Mouse (Mus musculus) frontal cortex, postnatal 25 days (tissue): ENCODE results near the gene Sinhcaf.
"Not testable (repeated sequence)": the region's sequence is repeated elsewhere in the genome, so short reads cannot be mapped to it uniquely, and the experiment has no call there.

ENCODE experiments used
- DNase-seq, 2 experiments: peaks; one replicate each; pipeline ENCODE4 v3.0.0; 2022; ENCODE audit warnings: low spot score in 2 of 2

Gene Sinhcaf

DNA sequence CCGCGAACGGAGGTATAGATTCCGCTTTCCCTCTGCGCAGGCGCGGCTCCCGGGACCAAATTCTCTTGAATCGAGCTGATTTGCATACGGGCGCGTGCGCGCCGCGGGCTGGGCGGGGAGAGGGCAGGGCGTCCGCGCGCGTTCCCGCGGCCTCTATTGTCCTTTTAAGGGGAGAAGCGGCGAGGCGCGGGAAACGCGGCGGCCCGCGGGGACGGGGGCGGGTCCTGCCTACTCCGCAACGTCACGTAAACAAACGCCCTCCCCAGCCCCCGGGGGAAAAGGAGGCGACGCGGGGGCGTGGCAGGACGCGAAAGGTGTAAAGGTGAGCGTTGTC is at the start of gene Sinhcaf:
Gene Sinhcaf (minus strand): TSS at position 59 of the 334 bp plus-strand sequence.
- DNase-seq, result peak; percentile 88 to 90

DNA sequence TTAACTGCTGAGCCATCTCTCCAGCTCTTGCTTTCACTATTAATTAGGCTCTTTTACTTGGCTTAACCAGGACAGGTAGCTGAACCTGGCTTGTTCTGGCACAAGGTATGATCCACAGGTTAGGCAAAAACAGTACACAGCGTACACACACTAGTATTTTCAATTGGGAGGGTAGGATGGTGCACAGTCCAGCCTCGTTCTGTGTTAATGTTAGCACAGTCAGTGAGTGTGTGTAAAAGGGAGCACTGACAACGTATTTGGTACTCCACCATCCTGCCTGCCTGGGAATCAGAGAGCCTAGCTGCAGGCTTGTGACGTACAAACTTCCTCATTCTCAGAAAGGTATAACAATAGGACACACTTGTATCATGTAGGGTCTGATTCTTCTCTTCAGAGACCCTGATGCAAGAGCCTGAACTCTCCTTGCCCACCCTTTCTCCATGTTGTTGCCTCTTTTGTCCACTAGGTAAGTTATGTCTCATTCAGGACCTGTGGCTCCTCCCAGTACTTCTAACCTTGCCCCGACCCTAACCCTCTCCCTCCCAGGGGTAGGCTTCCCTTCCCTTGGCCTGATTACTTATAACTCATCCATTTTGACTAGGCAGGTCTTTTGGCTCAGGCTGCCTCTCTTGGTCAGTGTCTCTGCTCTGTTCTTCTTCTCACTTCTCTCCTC is 48.2 kb upstream of the Sinhcaf start:
- no peak for DNase-seq

DNA sequence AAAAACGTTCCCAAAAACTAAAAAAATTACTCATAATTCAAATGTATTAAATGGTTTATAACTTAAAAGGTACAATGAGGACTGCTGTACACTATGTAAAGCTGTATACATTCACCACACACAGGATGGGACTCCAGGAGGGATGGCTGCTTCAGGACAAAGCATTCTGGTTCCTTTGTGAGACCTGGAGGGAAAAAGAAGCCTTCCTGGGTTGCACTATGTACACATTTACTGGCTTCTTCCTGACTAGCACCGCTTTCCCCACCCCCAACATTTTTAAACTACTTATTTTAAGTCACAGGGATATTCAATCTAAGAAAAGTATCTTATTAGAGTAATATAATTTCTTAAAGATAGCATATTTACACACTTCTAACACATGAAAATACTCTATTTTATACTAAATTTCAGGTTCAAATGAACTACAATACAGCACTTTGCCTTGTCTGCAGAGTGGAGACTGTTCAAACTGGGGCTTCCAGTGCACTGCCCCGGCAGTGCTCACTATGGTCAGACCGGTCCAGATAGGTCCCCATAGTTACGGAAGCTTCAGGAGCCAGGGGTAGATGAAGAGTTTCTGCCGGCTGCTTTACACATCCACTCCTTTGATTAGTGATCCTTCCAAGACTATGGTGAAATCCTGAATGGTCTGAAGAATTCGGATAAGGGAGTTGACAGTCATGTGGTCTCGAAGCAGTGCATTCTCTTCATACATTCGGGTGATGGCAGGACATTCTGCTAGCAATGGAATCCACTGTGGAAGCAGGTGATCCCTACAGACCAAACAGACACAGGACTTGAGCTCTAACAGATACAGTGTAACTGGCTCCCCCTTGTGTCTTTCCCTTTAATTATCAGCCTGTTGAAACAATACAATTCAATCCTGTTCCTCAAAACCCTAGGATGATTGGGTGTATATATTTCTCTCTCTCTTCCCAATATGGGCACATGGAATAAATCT is 47.1 kb upstream of the Sinhcaf start:
- no peak for DNase-seq

DNA sequence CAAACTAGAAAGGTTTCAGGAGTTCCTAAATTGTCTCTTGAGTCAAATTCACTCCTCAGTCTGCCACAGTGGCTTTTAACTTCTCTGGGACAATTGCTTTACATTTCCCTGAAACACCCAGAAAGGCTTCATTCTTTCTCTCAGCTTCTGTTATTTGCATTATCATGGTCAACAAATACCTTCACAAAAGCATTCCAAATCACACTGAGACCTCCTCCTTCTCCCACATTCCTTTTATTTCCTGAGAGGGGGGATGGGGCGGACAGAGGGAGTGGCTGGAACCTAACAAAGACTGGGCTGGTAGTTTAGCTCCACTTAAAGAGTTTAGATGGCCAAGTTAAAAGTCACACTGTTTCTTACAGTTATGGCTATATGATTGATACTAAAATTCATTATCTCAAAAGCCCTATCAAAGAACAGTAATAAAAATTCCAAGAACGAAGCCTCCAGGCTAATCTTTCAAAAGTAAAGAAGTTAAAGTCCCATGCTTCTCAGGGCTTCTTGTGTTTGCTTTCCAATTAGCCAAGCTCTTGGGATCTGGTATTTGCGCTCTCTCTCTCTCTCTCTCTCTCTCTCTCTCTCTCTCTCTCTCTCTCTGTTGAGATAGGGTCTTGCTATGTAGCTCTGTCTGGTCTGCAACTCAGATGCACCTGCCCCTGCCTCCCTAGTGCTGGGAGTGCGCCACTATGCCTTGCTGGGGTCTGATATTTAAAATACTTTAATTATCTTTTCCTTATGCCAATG is 46.3 kb upstream of the Sinhcaf start:
- no peak for DNase-seq

DNA sequence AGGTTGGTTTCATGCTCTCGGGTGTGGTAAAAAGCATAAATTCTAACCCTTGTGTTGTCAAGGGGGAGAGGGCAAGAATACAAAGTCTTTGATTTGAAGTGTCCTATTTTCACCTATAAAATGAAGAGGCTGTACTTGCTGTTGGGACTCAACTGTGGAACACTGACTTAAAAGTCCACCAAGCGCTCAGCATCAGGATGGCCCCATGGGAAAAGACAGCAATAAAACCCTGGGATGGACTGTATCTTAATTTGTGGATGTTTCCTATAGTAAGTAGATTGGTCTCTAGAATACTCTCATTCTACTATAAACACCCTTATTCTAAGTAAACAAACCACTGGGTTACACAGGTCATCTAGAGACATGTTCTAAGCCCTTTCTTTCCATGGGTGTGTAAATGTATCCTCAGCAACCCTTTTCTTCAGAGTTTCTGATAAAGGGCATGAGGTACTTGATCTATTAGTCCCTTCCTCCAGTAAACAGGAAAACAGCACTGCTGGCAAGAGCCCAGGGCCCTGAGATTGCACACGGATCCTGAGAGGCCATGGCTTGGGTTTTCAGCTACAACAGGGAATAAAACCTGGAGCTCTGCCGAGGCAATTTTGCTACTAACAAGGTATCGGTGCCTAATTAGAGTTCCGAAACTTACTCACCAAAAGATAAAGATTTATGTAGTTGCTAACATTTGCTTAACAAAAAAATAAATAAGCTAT is 45.5 kb upstream of the Sinhcaf start:
- no peak for DNase-seq

DNA sequence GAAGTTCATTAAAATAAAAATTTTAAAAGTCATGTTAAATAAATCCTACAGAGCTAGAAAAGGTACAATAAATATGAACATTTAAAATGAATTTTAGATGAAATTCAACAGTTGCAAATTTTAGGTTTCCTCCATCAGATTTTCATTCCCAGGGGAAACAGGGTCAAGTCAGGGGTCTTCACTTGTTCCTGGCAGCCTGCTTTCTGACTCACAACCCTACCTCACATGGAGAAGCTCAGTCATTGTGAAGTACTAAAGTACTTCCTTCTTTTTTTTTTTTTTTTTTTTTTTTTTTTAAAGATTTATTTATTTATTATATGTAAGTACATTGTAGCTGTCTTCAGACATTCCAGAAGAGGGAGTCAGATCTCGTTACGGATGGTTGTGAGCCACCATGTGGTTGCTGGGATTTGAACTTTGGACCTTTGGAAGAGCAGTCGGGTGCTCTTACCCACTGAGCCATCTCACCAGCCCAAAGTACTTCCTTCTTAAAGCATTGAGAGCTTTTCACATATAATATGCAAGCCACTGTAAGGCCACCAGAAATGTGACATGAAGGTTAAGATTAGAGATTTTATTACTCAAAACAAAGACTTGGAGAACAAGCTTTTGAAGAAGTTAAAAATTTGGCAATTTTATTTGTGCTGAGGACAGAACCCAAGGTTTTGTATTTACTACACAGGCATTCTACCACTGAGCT is 43.7 kb upstream of the Sinhcaf start:
- DNase-seq, result not testable (repeated sequence)

DNA sequence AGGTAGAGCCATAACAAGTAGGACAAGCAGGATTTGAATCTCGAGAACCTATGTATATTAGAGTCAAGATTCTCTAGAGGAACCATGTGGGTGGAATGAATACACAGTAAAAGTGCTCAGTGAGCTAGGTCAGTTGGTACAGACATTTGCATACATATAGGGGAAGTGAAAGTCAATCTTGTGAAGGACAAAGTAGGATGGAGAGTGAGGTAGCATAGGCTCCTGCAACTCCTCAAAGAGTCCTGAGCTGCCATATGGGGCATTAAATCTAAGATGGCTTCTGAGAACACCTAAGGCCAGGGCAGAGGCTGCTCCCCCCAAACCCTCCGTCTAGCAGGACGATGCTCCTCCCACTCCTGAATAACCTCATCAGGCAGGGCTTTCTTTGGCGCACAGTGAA is 39.7 kb upstream of the Sinhcaf start:
- DNase-seq, result no peak

DNA sequence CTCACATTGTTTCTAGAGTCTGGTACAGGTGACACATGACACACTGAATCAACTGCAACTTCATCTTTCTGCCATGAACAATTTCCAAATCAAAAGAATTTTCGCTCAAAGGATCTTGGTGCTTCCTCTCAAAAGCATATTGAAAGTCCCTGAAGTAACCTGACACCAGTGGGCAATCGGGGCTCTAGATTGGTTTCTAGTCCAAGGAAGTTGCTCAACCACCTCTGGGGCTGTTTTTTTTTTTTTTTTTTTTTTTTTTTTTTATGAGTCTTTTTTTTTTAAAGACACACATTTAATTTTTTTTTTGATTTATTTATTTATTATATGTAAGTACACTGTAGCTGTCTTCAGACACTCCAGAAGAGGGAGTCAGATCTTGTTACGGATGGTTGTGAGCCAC is 34.2 kb upstream of the Sinhcaf start:
- DNase-seq, result no peak

DNA sequence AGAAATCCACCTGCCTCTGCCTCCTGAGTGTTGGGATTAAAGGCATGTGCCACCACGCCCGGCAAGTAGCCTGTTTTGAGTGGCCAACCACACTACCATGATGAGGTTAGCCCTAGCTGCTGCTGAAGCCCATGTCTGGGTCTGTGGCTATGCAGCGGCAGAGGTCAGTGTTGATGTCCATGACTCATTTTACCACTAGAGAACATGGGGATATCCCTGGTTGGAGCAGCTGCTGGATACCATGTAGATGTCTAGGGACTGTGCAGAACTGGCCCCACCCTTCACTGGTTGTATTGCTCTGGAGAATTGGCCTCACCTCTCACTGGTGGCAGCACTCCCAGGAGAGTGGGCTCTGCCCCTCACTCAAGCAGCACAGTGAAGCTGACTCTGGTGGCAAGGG is 28.8 kb upstream of the Sinhcaf start:
- no peak for DNase-seq

DNA sequence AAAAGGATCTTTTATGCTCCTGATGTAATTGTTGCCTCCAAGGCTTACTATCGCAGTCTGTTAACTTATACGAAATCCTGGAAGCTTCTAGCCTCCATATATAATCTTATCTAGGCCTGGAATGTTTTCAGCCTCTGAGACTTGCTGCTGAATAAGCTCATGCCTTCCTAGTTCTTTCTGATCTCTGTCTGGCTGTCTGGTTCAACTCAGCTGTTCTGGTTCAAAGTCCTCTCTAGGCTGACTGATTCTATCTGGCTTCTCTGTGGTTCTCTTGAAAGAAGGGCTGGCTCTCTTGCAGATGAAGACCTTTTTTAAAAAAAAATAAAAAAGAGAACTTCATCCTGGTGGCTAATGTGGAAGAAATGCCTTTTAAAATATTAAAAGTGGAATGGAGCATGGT is 26.6 kb upstream of the Sinhcaf start:
- DNase-seq, result no peak

DNA sequence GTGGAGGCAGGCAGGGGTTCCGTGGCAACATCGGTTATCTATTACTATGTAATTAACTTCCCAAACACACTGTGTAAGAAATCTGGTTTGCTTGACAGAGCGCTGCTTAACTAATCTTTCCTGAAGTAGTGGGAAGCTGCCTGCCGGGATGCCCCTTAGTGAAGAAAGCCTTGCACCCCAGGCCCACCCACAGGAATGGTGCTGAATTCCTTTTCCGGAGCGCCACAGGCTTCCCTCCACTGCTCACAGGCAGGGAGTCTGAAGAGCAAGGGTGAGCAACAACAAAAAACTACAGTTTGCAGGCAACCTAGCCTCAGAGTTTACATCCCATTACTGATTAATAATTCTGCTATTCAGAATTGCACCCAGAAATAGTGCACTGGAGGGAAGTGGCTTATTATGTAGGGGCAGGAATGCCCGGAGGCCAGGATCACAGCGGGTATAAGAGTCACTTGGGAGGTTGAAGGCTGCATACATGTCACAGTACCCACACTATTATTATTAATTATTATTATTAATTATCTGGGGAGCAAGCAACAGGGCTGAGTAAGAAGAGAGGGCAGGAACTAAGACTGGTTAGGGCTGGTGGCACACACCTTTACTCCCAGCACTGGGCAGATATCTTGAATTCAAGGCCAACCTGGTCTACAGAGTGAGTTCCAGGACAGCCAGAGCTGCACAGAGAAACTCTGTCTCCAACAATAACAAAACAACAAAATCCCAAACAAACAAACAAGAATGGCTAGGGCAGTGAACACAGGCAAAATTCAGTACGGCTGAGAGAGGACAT is 26.0 kb upstream of the Sinhcaf start:
- no peak for DNase-seq

DNA sequence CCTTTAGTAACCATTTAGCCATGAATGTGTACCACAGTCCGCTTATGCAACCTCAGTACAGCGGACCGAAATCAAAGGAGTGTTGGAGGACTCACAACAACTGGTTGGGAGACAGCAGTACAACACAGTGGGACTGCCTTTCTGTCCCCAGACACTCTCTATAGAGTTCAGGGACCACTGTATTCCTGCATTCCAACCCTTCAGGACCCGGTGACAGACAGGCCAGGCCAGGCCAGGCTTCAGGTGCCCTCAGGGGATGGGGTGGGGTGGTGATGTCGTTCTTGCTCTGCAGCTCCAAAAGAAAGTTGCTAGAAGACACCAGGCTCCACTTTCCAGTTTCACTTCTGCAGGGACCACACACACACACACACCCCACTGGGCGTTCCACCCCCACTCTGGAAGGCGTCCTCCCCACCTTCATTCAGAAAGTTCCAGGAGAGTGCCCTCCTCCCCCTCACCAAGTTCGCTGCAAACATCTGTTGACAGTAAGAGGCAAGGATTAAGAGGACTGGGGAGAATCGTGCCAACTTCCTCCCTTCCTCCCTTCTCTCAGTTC is 25.2 kb upstream of the Sinhcaf start:
- DNase-seq, result no peak

DNA sequence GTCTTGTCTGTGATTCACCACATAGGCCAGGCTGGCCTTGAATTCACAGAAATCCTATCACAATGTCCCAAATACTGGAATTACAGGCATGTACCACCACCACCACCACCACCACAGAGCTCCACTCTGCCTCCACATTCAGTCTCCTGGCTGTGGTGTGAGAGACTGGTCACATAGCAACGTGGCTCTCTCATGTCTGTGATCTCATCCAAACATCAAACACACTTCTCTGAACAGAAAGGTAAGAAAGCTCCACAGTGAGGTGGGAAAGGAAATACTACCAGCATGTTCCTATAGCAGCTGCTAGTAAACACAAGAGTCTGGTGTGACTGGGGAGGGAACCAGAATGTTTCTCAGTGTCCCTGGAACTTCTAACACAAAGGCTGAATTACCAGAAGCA is 15.0 kb upstream of the Sinhcaf start:
- no peak for DNase-seq

DNA sequence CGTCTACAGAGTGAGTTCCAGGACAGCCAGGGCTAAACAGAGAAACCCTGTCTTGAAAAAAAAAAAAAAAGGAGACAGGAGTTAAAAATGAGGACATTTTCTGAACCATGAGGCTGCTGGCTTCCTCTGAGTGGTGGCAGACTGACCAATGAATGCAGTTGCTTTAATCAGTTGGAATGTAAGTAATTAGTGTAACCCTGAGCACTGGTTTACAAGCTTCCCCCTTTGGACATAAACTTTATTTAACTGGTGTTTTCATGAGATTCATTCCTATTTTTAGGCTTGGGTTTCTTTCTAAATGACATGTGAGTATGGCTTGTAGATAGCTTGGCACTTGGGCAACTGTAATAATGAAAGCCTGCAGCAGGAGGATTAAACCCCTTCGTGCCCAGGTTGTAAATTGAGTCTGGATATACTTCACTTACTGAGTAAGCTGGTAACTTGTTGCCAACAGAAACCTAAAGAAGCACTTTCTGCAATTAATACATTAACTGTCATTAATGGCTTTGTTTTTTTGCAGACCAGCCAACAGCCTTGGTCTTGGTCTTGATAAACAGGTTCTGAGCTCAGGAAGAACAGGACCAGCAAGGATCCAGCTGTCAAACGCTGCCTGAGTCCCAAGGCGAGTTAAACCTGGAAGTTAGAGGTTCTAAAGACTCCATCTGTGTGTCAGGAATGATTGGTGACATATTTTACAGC is 13.4 kb upstream of the Sinhcaf start:
- DNase-seq, result no peak

DNA sequence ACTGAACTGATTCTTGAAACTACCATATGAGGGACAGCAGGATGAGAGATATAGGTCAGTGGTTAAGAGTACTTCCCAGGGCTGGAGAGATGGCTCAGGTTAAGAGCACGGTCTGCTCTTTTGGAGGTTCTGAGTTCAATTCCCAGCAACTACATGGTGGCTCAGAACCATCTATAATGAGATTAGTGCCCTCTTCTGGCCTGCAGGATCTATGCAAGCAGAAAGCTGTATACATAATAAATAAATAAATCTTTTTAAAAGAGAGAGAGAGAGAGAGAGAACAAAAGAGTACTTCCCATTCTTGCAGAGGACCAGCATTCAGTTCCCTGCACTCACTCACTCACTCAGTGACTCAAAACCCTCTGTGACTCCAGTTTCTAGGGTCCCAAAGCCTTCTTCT is 12.4 kb upstream of the Sinhcaf start:
- no peak for DNase-seq

DNA sequence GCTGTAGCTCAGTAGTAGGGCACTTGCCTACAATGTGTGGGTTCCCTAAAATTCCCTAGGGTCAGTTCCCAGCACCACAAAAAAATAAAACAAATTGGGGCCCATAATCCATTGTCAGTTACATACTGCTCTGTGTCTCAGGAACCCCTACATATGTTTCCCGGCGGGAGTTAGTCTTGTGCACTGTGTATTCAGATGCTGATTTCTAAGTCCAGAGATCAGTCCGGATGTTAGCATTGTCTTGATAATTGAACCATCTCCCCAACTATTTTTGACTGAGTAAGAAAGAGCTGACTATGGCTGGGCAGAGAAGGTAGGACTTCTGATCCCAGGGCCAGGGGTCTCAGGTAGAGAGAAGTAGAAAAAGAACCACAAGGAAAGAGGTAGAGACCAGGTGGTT is 10.8 kb upstream of the Sinhcaf start:
- no peak for DNase-seq

DNA sequence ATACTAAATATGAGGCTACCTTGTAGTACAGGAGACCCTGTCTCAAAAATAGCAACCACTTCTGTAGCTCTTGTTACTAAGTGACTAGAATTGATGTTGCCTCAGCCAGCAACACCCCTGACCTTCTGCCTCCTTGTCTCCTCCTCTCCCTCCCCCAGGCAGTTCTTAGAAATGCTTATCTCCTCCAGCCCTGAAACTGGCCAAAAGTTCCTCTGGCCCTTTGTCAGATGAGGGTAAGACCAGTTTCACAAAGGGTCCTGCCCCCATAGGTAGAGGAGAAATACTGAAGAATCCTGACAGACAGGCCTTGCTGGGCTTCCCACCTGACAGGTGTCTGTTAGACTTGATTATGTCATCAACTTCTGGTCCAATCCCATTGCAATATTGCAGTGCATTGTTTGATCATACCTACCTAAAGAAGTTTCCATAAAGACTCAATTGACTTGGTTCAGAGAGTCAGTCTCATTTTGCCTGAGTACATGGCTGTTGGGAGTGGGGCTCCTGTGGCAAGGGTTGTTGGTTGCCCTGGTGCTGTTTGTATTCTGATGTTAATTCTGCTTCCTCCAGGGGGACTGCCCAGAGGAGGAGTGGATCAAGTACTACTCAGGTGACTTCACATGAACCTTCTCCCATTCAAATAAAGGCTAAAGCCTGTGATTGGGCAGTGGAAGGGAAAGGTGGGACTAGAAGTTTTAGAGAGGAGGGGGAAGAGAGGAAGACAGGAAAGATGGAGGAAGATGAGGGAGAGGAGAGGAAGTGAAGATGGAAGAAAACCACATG is 9.6 kb upstream of the Sinhcaf start:
- DNase-seq, result no peak

DNA sequence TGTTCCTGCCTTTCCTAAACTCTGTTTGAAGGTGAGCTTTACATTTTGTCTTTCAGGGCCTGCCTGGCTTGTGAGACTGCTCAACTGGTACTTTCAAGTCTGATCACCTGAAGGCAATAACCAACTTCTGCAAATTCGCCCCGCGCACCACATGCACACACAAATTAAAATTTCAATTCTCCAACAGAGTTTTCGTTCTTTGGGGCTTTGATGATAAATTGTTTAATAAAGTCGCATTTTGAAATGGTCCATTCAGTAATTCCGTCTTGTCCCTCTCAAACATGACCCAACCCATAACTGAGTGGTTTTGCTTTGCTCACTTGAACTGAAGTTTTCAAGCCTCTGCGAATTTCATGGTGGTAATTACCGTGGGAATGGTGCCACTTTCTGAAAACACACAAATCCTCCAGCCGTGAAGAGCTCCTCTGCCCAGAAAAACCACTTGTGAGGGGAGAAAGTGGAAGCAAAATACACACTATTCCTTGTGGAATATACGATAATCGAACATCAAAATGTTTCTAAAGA is 676 bp upstream of the Sinhcaf start:
- DNase-seq, result no peak
